ENCODE assay signal across 12 mouse cellular contexts in the genomic region with DNA sequence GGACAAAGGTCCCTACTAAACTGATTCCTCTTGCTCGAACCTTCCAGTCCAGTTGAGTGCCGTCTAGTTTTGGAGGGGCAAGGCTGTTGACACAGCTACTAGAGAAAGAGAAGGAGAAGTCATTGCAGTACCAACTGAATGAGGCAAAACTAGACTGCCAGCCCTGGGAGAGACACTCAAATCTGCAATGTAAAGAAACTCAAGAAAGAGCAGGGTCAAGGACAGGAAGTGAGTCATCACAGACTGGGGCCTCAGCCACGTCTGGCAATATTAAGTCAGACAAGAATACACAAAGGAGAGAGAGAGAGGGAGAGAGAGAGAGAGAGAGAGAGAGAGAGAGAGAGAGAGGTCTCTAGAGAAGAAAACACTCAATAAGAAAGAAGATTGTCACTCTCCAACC.
"Had no signal": no experiment of that assay in that cellular context is flagged by ENCODE, and none has a peak within 500 bp of the region (broad histone marks: within the 10 kb centered on the region; RNA-seq: fewer than 3 reads in every experiment).

No protein-coding gene starts in this region.

- H3K36me3 ChIP-seq: kidney, embryonic 15.5 days; limb, embryonic 15.5 days; liver, embryonic 13.5 days; midbrain, embryonic 12.5 days had no signal

- H3K4me3 ChIP-seq: kidney, embryonic 15.5 days; left cerebral cortex, adult 2 months; limb, embryonic 15.5 days; liver, embryonic 13.5 days; midbrain, embryonic 12.5 days had no signal

- H3K27ac ChIP-seq: kidney, embryonic 15.5 days; left cerebral cortex, adult 2 months; limb, embryonic 15.5 days; liver, embryonic 13.5 days; midbrain, embryonic 12.5 days; stomach, postnatal 0 days had no signal

- H3K27me3 ChIP-seq: kidney, embryonic 15.5 days; limb, embryonic 15.5 days; liver, embryonic 13.5 days; midbrain, embryonic 12.5 days had no signal

- DNase-seq: kidney, adult 2 months; kidney, postnatal 14 days; liver, embryonic 13.5 days; liver, postnatal 0 days; right cerebral cortex, postnatal 14 days had no signal

- ATAC-seq: intestine, embryonic 16.5 days; liver, postnatal 0 days; midbrain, embryonic 16.5 days had no signal

- H3K4me2 ChIP-seq: kidney, embryonic 15.5 days; limb, embryonic 15.5 days; liver, embryonic 13.5 days; midbrain, embryonic 12.5 days had no signal

- H3K9ac ChIP-seq: kidney, embryonic 15.5 days; limb, embryonic 15.5 days; liver, embryonic 13.5 days; liver, postnatal 0 days; midbrain, embryonic 12.5 days had no signal

- H3K4me1 ChIP-seq: kidney, embryonic 15.5 days; limb, embryonic 15.5 days; liver, embryonic 13.5 days; midbrain, embryonic 12.5 days had no signal

- H3K9me3 ChIP-seq: kidney, embryonic 15.5 days; limb, embryonic 15.5 days; liver, embryonic 13.5 days; midbrain, embryonic 12.5 days had no signal
